ENCODE assay signal across 7 mouse cellular contexts in genomic region chr13:33074029-33074428, GRCm38 (mm10). TPM values are rescaled to one million over a fixed set of nuclear protein-coding genes. Genes with fewer than 3 reads are reported as not detected.
DNase-seq lines count a peak whose midpoint lies in the region; ATAC-seq and TF ChIP-seq lines count a peak whose summit lies in the region.

No protein-coding gene starts in this region.

- H3K27ac ChIP-seq in midbrain, embryonic 11.5 days (ENCODE audit: low read depth, low read length) = no peak overlapping the region
- no peak overlapping the region for H3K27ac ChIP-seq in midbrain, embryonic 10.5 days (replicated peaks)
- H3K27ac ChIP-seq in embryonic fibroblast, embryonic 13.5 days (ENCODE audit: insufficient read depth, low read length) = no peak overlapping the region
- no peak overlapping the region for H3K27ac ChIP-seq in forebrain, embryonic 16.5 days (ENCODE audit: low read length)

- no peak overlapping the region for H3K4me2 ChIP-seq in midbrain, embryonic 11.5 days
- no peak overlapping the region for H3K4me2 ChIP-seq in forebrain, embryonic 16.5 days (ENCODE audit: low read length)

- no peaks in the 10 kb centered on the region for H3K36me3 ChIP-seq in midbrain, embryonic 11.5 days (ENCODE audit: control insufficient read depth, insufficient read depth, low read length)
- H3K36me3 ChIP-seq in midbrain, embryonic 10.5 days = no peaks in the 10 kb centered on the region
- no peaks in the 10 kb centered on the region for H3K36me3 ChIP-seq in forebrain, embryonic 16.5 days (ENCODE audit: control insufficient read depth, insufficient read depth)

- H3K4me1 ChIP-seq in midbrain, embryonic 11.5 days (ENCODE audit: control insufficient read depth, insufficient read depth, low read length) = peaks cover 5% of the 10 kb centered on the region; the same call in 1 of the 2 replicates
- H3K4me1 ChIP-seq in midbrain, embryonic 10.5 days = peaks cover 19% of the 10 kb centered on the region
- no peaks in the 10 kb centered on the region for H3K4me1 ChIP-seq in embryonic fibroblast, embryonic 13.5 days (ENCODE audit: control insufficient read depth, insufficient read depth, low read length)
- H3K4me1 ChIP-seq in forebrain, embryonic 16.5 days (replicated peaks; ENCODE audit: control insufficient read depth, insufficient read depth, low read length) = no peaks in the 10 kb centered on the region

- peak; percentile 75 for ATAC-seq in midbrain, embryonic 11.5 days (ENCODE audit: low FRiP score)
- ATAC-seq in forebrain, embryonic 16.5 days = no peak

- H3K9me3 ChIP-seq in midbrain, embryonic 11.5 days (ENCODE audit: control insufficient read depth, low read length) = no peaks in the 10 kb centered on the region
- H3K9me3 ChIP-seq in midbrain, embryonic 10.5 days (replicated peaks) = no peaks in the 10 kb centered on the region
- no peaks in the 10 kb centered on the region for H3K9me3 ChIP-seq in forebrain, embryonic 16.5 days (ENCODE audit: control insufficient read depth, low read length)

- TF ChIP-seq POLR2A in embryonic fibroblast, embryonic 13.5 days (IDR thresholded peaks at IDR 0.05; ENCODE audit: low read depth, low read length) = no peak

- peak; percentile 60; the same call in 1 of the 2 replicates for TF ChIP-seq CTCF in embryonic fibroblast, embryonic 13.5 days (IDR thresholded peaks at IDR 0.05; ENCODE audit: borderline replicate concordance, insufficient read depth, low read length)

- H3K27me3 ChIP-seq in midbrain, embryonic 11.5 days (ENCODE audit: control insufficient read depth, insufficient read depth, low read length) = no peaks in the 10 kb centered on the region
- H3K27me3 ChIP-seq in midbrain, embryonic 10.5 days (ENCODE audit: low read depth, poor library complexity, severe bottlenecking) = no peaks in the 10 kb centered on the region
- no peaks in the 10 kb centered on the region for H3K27me3 ChIP-seq in forebrain, embryonic 16.5 days (replicated peaks; ENCODE audit: control insufficient read depth, insufficient read depth, low read length)

- H3K4me3 ChIP-seq in midbrain, embryonic 11.5 days (ENCODE audit: low read depth, low read length) = no peak overlapping the region
- no peak overlapping the region for H3K4me3 ChIP-seq in midbrain, embryonic 10.5 days
- H3K4me3 ChIP-seq in embryonic fibroblast, embryonic 13.5 days (ENCODE audit: insufficient read depth, low read length) = no peak overlapping the region
- H3K4me3 ChIP-seq in forebrain, embryonic 16.5 days (replicated peaks; ENCODE audit: low read length) = no peak overlapping the region

- no peak overlapping the region for H3K9ac ChIP-seq in midbrain, embryonic 11.5 days (ENCODE audit: low read length)
- H3K9ac ChIP-seq in forebrain, embryonic 16.5 days (replicated peaks; ENCODE audit: low read depth, low read length) = no peak overlapping the region

- DNase-seq in midbrain, embryonic 11.5 days (ENCODE audit: low spot score, missing footprints) = no peak
- no peak for DNase-seq in midbrain, embryonic 10.5 days (ENCODE audit: low spot score)
- DNase-seq in ZHBTc4 (ENCODE audit: low read depth, low spot score) = peak; percentile 78
- DNase-seq in kidney, postnatal 36 days = peak; percentile 54 to 77
- DNase-seq in naive thymus-derived CD4-positive, alpha-beta T cell, adult 2 months (ENCODE audit: low read depth) = peak; percentile 34

RNA-seq across cellular contexts. Expression of gene Serpinb1b, which starts 4.3 kb away (rescaled TPM):
- 0.10 and 0.25 TPM in 2 replicates for polyA plus RNA-seq in midbrain, embryonic 11.5 days (2014; fragmentation: Nextera tagmentation; extraction: Ambion mirVana)
- polyA plus RNA-seq in midbrain, embryonic 10.5 days (2016; fragmentation: Nextera tagmentation; extraction: Ambion mirVana) = 0.25 and 0.39 TPM in 2 replicates
- polyA plus RNA-seq in embryonic fibroblast, embryonic 13.5 days (2011; ENCODE audit: insufficient read length, low read depth, missing spikeins) = not detected in 2 replicates
- 2.2 and 3.3 TPM in 2 replicates for polyA plus RNA-seq in forebrain, embryonic 16.5 days (2015; fragmentation: Nextera tagmentation; extraction: Ambion mirVana)

RNA-seq across cellular contexts. Expression of gene Serpinb9b, which starts 46.8 kb away (rescaled TPM):
- 0.12 TPM in 1 of 2 replicates, not detected in the other for polyA plus RNA-seq in midbrain, embryonic 11.5 days (2014; fragmentation: Nextera tagmentation; extraction: Ambion mirVana)
- polyA plus RNA-seq in midbrain, embryonic 10.5 days (2016; fragmentation: Nextera tagmentation; extraction: Ambion mirVana) = not detected in 2 replicates
- polyA plus RNA-seq in embryonic fibroblast, embryonic 13.5 days (2011; ENCODE audit: insufficient read length, low read depth, missing spikeins) = 3.5 and 11.8 TPM in 2 replicates
- 0.11 and 0.14 TPM in 2 replicates for polyA plus RNA-seq in forebrain, embryonic 16.5 days (2015; fragmentation: Nextera tagmentation; extraction: Ambion mirVana)

Comparison
In these comparisons a context has a peak if more than half of its experiments do, and no peak if none do; other contexts are left out.
1. DNase-seq: peak in ZHBTc4 (single experiment), kidney, postnatal 36 days (2 of 2) and naive thymus-derived CD4-positive, alpha-beta T cell, adult 2 months (single experiment); none in midbrain, embryonic 11.5 days (single experiment) and midbrain, embryonic 10.5 days (single experiment).